Mouse (Mus musculus): ENCODE measurements around the gene Enpp7.
A peak's percentile ranks its signal among the peaks of the same experiment; 100 is the strongest.

The Enpp7 gene

GRCm38 (mm10) chr11:119036447-119036846, 48.5 kb downstream of the Enpp7 start:
- no peak for DNase-seq (ENCODE audit: low read depth)

- peak; percentile 70 for DNase-seq (ENCODE audit: low read depth)
Measured at GRCm38 (mm10) chr11:119036934-119037779, 49.2 kb downstream of the Enpp7 start.

GRCm38 (mm10) chr11:119037780-119038401, 49.9 kb downstream of the Enpp7 start:
- DNase-seq (ENCODE audit: low read depth), result peak; percentile 38

- DNase-seq (ENCODE audit: low read depth), result no peak
Measured at GRCm38 (mm10) chr11:119038744-119039484, 50.9 kb downstream of the Enpp7 start.

- no peak for DNase-seq (ENCODE audit: low read depth)
Measured at GRCm38 (mm10) chr11:119039732-119040512, 51.9 kb downstream of the Enpp7 start.

GRCm38 (mm10) chr11:119040600-119041324, 52.8 kb downstream of the Enpp7 start, which contains the start of gene Cbx8:
TSS of gene Cbx8 (minus strand) at chr11:119040969.
- peak; percentile 100 for DNase-seq (ENCODE audit: low read depth)

GRCm38 (mm10) chr11:119041325-119041716, 53.3 kb downstream of the Enpp7 start:
- DNase-seq (ENCODE audit: low read depth), result peak; percentile 60

- DNase-seq (ENCODE audit: low read depth), result no peak
Measured at GRCm38 (mm10) chr11:119041750-119042465, 53.9 kb downstream of the Enpp7 start.
